Mouse (Mus musculus) right cerebral cortex, postnatal 10 days (tissue): ENCODE results near the gene Rbms3.

ENCODE experiments used
- DNase-seq, 2 experiments: peaks; one replicate each; pipeline ENCODE4 v3.0.0; 2021; ENCODE audit warnings: low spot score in 2 of 2

Rbms3 gene

GRCm38 (mm10) chr9:117375776-117376175, 253.9 kb downstream of the Rbms3 start:
- DNase-seq, result no peak

- DNase-seq, result no peak
These were observed 256.5 kb downstream of the Rbms3 start for GRCm38 (mm10) chr9:117373164-117373741.

- no peak for DNase-seq
These were observed 257.7 kb downstream of the Rbms3 start for GRCm38 (mm10) chr9:117371980-117372379.

GRCm38 (mm10) chr9:117370086-117370485, 259.6 kb downstream of the Rbms3 start:
- DNase-seq, result no peak

- DNase-seq, result no peak
These were observed 261.7 kb downstream of the Rbms3 start for GRCm38 (mm10) chr9:117368016-117368415.

GRCm38 (mm10) chr9:117364610-117365009, 265.1 kb downstream of the Rbms3 start:
- no peak for DNase-seq

- no peak for DNase-seq
These were observed 268.3 kb downstream of the Rbms3 start for GRCm38 (mm10) chr9:117361431-117361830.

GRCm38 (mm10) chr9:117356764-117357442, 272.8 kb downstream of the Rbms3 start:
- peak; percentile 75 to 83 for DNase-seq

GRCm38 (mm10) chr9:117355501-117355900, 274.2 kb downstream of the Rbms3 start:
- no peak for DNase-seq

- DNase-seq, result no peak
These were observed 287.4 kb downstream of the Rbms3 start for GRCm38 (mm10) chr9:117342336-117342735.

- DNase-seq, result peak; percentile 28 to 33
These were observed 299.0 kb downstream of the Rbms3 start for GRCm38 (mm10) chr9:117330681-117331080.

GRCm38 (mm10) chr9:117319271-117319670, 310.4 kb downstream of the Rbms3 start:
- no peak for DNase-seq

GRCm38 (mm10) chr9:117318461-117318860, 311.3 kb downstream of the Rbms3 start:
- no peak for DNase-seq

GRCm38 (mm10) chr9:117317251-117317650, 312.5 kb downstream of the Rbms3 start:
- no peak for DNase-seq

- DNase-seq, result no peak
These were observed 316.1 kb downstream of the Rbms3 start for GRCm38 (mm10) chr9:117313642-117314041.

- DNase-seq, result no peak
These were observed 319.9 kb downstream of the Rbms3 start for GRCm38 (mm10) chr9:117309809-117310208.

- no peak for DNase-seq
These were observed 330.7 kb downstream of the Rbms3 start for GRCm38 (mm10) chr9:117298991-117299390.

- no peak for DNase-seq
These were observed 331.8 kb downstream of the Rbms3 start for GRCm38 (mm10) chr9:117297662-117298531.

- no peak for DNase-seq
These were observed 338.5 kb downstream of the Rbms3 start for GRCm38 (mm10) chr9:117291066-117291850.

GRCm38 (mm10) chr9:117274846-117275245, 354.9 kb downstream of the Rbms3 start:
- no peak for DNase-seq

- no peak for DNase-seq
These were observed 370.1 kb downstream of the Rbms3 start for GRCm38 (mm10) chr9:117259614-117260013.

GRCm38 (mm10) chr9:117253361-117253760, 376.4 kb downstream of the Rbms3 start:
- peak; percentile 69 to 71 for DNase-seq
